Mouse (Mus musculus) frontal cortex, postnatal 14 days (tissue): ENCODE data around the gene Kalrn.
A peak's percentile ranks its signal among the peaks of the same experiment; 100 is the strongest.

Source experiments
- DNase-seq, 2 experiments: peaks; one replicate each; pipeline ENCODE4 v3.0.0; 2022; ENCODE audit warnings: low spot score in 2 of 2

Kalrn gene

DNA sequence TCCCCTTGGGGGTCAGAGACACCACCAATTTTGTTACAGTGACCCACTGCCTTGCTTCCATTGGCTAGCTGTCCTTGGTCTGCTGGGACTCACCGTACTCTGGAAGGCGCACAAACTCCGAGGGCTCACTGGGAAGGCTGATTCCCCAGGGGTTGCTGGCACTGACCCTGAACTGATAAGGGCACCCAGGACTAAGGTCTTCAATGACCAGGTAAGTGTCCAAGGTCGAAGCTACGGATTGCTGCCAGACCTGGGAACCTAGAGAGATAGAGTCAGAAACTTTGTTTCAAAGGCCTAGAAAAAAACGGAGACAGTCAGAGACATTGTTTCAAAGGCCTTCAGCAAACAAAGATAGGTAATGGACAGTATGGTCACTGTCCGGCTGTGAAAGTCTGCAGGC is 586.3 kb downstream of the Kalrn start:
- no peak for DNase-seq

DNA sequence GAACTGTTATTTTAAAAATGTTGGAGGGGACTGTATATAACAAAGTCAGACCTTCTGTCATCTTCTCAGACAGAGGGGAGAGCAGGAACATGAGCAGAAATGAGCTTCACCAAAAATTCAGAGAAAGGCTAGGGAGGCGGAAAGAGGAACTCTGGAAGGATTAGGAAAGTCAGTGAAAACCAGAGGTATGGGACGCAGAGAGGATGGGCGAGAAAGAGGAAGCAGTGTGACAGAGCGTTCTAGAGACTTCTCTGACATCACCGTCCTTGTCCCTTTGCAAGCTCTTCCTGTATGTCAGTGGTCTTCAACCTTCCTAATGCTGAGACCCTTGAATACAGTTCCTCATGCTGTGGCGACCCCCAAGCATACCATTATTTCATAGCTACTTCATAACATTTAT is 588.0 kb downstream of the Kalrn start:
- no peak for DNase-seq

DNA sequence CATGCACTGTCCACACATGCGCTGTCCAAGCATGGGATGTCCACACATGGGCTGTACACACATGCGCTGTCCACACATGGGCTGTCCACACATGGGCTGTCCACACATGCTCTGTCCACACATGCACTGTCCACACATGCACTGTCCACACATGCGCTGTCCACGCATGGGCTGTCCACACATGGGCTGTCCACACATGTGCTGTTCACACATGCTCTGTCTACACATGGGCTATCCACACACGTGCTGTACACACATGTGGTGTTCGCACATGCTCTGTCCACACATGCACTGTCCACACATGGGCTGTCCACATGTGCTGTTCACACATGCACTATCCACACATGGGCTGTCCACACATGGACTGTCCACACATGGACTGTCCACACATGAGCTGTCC is 589.6 kb downstream of the Kalrn start:
- no peak for DNase-seq

DNA sequence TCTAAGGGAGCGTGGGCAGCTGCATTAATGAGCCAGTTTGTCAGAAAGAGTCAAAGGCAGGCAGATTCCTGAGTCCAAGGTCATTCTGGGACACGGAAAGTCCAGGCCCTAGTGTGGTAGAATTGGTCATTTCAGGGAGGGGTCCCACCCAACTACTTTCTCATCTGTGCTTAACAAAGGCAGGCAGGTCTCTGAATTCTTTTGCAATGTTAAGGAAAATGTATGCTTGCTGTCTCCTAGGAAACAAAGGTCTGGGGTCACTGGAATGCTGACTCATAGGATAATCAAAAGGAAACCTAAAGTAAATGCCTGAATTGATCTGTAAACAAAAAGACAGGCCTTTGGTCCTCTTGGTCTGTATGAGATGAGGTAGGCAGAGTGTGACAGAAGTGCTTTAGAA is 593.5 kb downstream of the Kalrn start:
- DNase-seq = no peak

DNA sequence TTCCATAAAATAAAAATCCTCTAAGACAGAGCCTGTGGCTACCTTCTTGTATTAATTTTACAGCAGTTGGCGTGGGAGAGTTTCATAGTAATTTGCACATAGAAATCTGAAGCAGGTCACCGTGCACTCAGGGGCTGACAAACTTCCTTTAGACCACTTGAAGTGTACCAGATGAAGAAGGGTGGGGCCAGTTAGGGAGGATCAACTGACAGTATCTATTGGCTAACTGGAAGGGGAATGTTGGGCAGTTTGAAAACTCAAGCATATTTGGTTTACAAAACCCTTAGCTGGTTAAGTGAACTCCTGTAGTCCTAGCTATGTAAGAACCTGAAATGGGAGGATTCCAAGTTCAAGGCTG is 606.1 kb downstream of the Kalrn start:
- no peak for DNase-seq

DNA sequence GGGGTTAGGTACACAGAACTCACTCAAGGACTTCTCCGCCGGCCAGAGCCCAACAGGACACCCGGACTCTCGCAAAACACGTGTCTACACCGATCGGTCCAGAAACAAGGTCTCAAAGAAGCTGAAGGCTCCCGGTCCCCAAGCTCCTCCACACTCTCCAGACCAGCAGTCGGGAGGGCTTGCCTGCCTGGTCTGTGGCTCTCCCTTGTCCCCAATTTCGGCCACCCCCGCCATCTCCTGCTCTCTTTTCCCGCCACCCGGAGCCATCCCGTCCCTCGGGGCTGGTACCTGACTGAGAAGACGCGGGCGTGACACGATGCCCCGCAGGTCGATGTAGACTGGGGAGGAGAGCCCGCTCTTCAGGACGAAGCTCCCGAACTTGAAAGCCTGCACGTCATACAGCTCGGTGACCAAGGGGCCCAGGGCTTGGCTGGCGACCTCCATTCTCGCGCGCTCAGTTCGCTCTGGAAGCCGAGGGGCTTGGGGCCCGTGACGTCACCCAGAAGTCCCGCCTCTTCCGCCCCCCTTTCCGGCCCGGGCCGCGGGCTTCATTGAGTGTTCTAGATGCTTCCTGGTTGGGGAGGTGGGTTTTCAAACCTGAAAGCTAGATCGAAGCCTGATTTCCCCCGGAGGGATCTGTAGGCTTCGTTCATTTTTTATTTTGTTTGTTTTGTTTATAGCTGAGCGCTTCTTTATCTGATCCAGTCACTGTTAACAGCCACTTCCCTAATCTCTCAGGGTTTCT is 606.6 kb downstream of the Kalrn start, which contains the start of gene Umps:
TSS of gene Umps (minus strand) at position 501 of the 745 bp plus-strand sequence.
- DNase-seq = peak; percentile 69 to 78

DNA sequence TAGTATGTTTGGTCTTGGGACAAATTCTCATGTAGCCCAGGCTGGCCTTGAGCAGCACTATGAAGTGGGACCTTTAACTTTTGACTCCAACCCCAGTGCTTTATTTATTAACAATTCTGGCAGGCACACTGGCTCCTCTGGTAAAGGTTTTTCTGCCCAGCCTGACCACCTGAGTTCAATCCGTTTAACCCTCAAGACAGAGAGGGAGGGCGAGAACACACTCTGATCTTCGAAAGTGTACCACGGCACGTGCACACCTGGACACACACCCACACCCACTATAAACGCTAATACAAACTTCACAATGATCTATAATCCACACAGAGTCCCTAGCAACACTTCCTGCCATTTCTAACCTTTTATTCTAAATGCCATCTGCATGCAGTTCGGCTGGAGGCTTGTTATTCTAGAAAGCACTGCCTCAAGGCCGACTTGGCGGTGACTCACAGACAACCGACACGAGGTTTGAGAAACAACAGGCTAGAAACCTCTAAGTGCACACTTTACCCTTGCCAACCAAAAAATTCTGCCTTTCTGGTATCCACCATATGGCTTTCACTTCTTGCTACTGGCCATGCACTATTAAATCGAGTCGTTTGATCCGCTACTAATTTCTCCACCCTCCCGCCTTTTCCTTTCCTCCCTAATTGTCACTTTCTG is 607.3 kb downstream of the Kalrn start:
- DNase-seq = no peak

DNA sequence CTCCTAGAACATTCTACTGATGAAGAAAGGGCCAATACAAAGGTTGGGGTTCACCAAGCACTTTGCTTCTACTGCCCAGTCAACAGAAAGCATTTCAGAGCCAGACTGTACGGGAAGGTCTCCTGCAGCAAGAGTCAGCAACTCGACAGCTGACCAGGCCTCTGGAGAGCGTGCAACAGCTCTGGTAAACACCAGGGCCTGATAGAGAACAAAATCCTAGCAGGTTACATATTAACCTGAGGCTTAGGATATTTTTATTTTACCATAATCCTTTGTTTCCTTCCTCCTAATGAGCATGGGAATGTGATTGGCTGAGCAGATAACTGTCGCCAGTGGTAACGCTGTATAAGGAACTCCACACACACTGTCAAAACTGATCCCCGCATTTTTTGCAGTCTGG is 609.8 kb downstream of the Kalrn start:
- no peak for DNase-seq

DNA sequence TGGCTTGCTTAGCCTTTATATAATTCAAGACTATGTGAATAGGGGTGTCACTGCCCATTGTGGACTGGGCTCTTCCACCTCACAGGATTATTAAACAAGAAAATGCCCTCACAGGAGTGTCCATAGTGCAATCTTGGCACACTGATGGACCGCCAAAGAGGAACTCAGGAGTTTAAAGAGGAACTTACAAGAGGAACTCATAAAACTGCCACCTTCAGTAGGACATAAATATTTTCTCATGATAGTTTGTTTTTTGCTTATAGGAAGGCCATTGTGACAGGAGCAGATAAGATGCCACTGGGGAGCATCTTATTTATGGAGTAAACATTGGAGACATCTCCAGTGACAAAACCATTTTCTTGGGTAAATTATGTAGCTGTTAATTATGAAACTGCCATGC is 618.5 kb downstream of the Kalrn start:
- no peak for DNase-seq

DNA sequence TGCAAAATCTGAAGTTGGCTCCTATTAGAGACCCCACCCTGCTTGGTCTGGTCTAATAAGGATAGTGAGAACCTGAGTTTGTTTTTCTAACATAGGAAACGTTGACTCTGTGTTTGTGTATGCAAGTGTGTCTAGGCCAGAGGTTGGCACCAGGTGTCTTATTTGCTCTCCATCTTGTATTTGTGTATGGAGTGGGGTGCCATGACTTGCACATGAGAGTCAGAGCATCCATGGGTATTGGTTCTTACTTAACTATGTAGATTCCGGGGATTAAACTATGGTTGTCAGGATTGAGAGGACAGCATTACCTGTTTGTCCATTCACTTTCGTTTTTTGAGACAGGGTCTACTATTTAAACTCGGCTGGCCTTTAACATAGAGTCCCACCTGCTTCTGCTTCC is 620.3 kb downstream of the Kalrn start:
- no peak for DNase-seq

DNA sequence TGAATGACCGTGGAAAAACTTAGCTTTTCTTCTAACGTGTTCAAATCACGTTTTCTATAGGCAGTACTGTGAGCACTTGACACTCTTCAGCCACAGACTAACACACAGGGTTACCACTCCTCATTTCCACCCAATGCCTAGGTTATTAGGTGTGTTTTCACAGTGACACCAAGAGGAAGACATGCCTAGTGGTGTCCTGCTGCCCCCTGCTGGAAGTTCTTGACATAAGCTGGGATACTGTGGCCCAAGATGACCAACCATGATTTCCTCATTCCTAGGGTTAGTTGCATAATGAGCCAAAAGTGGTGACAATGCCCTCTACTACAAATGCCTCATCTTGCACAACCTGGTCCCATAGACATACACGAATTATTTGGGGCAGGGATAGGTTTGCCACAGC is 622.5 kb downstream of the Kalrn start:
- peak; percentile 61 to 72 for DNase-seq

DNA sequence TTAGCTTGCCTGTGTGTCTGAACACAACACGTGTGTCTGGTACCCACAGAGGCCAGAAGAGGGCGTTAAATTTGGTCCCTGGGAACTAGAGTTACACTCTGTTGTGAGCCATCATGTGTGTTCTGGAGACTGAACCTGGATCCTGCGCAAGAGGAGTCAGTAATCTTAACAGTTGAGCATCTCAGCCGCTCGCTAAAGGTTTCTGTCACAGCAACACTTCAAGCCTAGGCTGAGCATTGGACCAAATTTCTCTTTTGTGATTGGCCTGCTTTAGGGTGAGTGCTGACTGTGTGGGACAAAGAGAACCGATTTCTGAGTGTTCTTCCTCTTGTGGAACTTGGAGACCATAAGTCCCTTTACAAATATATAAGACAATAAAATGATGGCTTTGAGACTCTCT is 622.9 kb downstream of the Kalrn start:
- DNase-seq = no peak

DNA sequence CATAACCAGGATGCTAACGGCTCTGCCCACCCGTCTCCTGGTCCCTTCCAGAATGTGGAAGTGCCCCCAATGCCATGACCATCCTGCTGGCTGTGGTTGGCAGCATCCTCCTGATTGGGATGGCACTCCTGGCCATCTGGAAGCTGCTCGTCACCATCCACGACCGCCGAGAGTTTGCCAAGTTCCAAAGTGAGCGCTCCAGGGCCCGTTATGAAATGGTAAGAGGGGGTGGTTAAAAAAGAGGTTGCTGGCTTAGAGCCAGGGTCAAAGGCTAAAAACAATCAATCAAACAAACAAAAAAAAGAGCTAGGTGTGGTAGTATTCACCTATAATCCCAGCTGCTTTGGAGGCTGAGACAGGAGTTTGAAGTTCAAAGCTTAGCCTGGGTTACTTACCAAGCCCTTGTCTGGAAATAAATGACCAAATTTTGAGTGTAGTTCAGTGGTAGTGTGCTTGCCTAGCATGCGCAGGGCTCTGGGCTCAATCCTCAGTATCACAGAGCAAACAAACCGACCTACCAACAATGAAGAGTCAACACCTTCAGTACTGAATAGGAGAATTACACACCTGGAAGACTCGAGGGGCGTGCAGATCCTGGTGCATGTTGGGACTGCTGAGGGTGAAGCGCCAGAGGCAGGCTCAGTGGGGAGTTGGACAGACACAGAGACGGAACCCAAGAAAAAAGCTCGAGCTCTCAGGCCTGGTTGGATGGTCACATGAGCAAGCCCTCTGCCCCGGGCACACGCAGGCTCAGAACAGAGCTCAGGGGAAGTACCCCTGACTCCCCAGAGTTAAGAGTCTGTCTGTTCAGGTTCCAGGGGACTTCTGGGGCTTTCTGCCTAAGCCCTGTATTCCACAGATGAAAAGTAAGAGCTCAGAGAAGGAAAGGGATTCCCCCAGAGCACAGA is 625.4 kb downstream of the Kalrn start:
- no peak for DNase-seq

DNA sequence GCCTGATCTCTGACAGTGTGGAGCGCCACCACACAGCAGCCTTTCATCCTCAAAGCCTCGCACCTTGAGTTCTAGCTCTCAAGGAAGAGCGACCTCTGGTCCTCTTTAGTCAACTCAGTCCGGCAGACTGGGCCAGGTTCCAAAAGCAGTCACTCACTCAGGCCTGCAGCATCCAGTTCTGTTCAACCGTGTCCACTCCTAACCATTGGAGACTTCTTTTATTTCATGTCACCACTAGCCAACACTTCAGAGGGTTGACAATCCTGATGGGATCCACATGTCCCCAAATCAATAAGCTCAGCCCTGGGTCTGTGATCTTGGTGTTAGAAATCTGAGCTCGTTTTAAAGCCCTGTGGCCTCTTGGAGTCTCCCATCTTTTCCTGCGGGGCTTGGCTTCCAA is 627.3 kb downstream of the Kalrn start:
- DNase-seq = no peak

DNA sequence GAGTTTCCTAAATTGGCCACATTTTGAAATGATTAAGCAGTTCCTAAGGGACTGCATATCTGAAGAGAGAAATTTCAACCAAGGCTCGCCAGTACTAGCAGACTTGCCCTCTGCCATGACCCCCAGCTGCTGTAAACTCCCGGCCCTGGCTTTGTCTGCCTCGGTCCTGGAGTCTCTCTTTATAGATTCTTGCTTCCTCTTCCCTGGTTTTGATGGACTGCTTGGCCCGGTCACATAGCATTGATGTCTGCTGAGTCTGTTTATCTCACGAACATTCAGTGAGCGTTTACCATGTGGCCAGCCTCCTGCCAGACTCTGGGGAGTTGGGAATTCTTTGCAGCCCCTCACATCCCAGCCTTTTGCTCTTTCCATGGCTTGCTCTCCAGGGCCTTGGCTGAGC is 628.6 kb downstream of the Kalrn start:
- no peak for DNase-seq

DNA sequence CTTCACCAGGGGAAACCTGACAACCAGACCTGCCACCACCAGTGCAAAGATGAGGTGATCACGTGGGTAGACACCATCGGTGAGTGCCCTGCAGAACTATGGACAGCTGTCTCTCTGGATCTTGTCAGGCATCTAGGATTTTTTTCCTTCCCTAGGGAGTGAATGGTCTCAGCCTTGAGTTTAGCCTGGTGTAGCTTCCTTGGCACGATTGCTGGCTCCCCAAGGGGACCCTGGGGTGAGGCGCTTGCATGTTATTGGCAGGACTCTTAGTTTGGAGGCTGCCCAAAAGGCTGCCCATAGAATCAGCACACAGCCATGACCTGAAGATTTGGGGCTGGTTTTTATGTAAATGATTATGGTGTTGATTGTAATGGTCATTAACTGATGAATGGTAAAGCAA is 629.2 kb downstream of the Kalrn start:
- no peak for DNase-seq

DNA sequence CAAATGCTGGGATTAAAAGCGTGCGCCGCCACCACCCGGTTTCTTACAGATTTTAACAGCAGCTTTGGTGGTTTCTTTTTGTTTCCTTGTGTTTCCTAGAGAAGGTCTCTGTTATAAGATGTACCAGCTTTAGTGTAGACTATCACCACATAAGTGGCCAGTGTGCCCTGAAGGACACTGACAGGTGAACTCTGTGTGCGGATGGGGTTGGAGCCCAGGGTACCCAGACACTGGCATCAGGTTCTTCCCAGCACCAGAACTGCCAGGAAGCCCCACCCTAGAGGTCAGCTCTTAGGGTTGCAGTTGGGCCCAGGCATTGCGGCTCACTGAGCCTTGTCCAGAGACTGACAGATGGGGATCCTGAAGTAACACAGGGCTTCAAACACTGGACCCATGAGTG is 629.9 kb downstream of the Kalrn start:
- no peak for DNase-seq

DNA sequence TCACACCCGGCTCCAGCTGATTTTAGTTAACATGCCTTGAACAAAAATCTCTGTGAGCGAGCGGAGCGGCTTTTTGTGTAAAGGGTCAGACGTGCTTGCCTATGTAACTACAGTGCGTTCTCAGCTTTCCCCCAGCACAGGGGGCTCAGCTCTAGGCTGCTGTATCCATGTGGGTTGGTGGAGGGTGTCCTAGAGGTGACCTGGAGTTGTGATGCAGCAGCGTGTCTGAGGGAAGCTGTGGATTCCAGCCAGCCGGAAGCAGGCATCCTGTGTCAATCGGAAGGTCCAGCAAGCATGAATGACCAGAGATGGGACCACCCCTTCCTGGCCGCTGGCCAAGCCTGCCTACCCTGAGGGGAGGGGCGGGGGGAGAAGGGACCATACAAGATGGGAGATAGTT is 631.0 kb downstream of the Kalrn start:
- no peak for DNase-seq

DNA sequence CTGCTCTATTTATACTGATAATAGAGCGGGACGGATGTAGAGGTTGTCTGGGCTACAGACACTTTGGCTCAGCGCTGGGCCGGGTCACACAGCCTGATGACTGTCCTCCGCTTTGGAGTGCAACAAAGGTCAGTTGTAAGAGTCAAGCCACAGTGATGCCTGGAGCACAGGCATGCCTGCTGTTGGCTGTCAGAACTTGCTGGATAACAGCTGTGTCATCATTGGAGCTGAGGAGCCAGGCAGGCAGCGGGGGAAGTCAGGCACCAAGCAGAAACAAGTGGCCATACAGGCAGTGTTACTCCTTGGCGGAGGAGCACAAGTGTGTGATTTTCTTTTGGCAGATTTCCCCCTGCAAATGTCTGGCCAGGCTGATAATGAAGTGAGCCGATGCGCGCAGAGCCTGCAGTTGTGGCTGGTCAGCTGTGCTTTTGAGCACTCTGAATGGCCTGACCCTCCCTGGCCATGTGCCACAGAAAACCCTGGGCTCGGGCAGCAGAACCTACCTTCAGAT is 632.0 kb downstream of the Kalrn start:
- peak in 1 of 2 experiments; percentile 36 for DNase-seq

DNA sequence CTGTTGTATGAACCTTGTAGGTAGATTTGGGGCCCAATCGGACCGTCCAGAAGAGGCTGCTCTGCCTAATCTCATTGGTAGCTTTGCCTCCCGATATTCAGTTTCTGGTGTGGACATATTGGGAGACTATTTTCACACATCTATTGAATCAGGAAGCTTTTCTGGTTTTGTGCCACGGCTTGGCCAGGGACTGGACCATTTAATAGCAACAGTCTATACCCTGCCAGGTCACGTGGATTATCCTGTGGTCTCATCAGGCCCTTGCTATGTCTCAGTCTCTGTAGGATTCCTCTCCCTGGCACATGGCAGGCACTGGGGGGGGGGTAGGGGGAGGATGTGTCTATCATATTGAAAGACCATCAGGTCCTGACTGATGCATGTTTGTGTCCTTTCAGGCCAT is 633.2 kb downstream of the Kalrn start:
- no peak for DNase-seq

DNA sequence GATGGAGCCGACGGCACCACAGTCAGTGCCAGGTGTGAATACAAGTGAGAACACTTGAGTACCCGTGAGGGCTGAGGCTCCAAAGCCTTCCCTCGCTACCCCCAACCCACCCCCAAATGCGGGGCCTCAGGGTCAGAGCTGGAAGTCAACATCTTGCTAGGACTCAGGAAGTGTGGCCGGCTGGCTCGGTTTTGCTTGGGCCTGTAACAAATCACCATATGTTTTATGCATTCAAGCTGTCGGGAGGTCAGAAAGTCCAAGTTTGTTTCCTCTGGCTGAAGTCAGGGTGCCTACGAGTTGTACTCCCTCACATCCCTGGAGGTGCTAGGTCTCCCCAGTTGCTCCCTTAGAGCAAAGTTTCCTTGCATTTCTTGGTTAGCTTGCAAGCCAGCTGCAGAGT is 633.7 kb downstream of the Kalrn start:
- DNase-seq = no peak

DNA sequence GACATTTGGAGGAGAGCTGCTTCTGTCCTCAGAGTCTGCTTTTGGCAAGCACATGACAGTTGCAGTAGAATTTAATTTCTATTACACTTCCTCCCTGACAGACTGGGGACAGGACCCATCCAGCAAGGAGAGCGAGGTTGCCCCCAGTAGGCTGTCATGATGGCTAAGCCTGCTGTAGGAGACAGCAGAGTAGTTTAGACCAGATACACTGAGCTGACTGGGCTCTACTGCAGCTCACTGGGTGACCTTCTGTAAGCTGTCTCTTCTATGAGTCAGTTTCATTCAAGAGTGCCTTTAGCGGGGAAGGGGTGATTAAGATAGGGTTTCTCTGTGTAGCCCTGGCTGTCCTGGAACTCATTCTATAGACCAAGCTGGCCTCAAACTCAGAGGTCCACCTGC is 634.2 kb downstream of the Kalrn start:
- DNase-seq = no peak
